Mouse (Mus musculus): ENCODE data around the gene Ccnk. TPM values are rescaled to one million over a fixed set of nuclear protein-coding genes. Genes with fewer than 3 reads are reported as not detected.
A peak's percentile ranks its signal among the peaks of the same experiment; 100 is the strongest.

Gene Ccnk
- total RNA-seq (2014; rRNA removed) (12.1 and 27.6 TPM in 2 replicates), polyA plus RNA-seq (2015; fragmentation: Nextera tagmentation; extraction: Ambion mirVana) (2.1 and 2.2 TPM in 2 replicates)

DNA sequence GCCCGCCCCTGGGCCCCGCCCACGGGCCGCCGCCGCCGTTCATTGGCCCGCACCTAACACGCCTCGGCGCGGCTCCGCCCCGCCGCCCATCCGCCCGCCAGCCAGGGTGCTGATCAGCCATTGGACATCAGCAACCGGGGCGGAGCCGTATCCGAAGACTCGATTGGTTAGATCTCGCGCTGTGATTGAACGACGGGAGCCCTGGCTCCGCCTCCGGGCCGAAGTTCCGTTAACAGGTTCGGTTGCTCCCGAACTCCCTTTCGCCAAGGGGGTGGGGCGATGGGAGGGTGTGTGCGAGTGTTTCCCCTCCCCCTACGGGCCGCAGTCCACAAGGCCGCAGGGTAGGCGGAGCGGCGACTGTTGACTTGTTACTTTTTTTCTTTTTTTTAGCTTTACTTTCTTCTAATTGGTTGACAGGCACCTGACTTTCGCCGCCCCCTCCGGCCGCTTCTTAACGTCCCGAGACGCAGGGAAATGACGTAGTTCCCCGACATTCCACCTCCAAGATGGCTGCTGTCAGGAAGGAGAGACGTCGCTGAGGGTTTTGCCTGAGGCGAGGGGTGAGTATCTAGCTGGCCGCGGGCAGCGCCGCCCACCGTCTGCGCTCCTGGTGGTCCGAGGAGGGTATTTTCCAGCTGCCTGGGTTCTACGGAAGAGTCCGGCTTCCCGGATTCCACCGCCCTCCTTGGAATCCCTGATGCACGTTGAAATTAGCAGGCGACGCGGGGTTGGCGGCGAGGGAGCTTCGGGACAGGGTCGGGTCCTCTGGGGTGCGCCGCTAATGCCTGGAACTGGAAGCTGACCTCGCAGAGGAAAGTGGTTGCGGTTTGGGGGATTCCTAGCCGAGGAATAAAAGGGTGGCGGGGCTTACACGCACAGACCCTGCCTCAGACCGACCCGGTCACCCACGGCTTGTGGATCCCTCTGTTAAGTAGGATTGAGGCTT, at the start of gene Ccnk:
Gene Ccnk (plus strand): TSS at position 259 of the 946 bp plus-strand sequence.
- H3K27ac ChIP-seq (ENCODE audit: low read depth, low read length) = peak within 1 kb of the TSS; percentile 86
- H3K27me3 ChIP-seq (ENCODE audit: insufficient read depth, low read length) = no peaks in the 10 kb centered on the region
- DNase-seq (ENCODE audit: low spot score) (peak; percentile 100), ATAC-seq (ENCODE audit: low FRiP score) (peak; percentile 99)
- peak within 1 kb of the TSS; percentile 93 for H3K9ac ChIP-seq (replicated peaks; ENCODE audit: low read length, poor library complexity, severe bottlenecking)
- peak within 1 kb of the TSS; percentile 99 for H3K4me3 ChIP-seq (ENCODE audit: low read depth, low read length)
- under 1% methylated on average over 72 of the region's 82 CpGs for WGBS
- H3K4me1 ChIP-seq (ENCODE audit: insufficient read depth, low read length) = 0 out of 2 replicates have a peak, but pooled peaks cover 3% of the 10 kb centered on the region
- H3K4me2 ChIP-seq (ENCODE audit: low read depth, low read length, poor library complexity, severe bottlenecking) = peak within 1 kb of the TSS; percentile 86
- peak; percentile 50 for TF ChIP-seq CTCF (IDR thresholded peaks at IDR 0.05)
- H3K36me3 ChIP-seq (ENCODE audit: insufficient read depth, low read length) = 0 out of 2 replicates have a peak, but pooled peaks cover 9% of the 10 kb centered on the region
- no peaks in the 10 kb centered on the region for H3K9me3 ChIP-seq (ENCODE audit: low read length)

DNA sequence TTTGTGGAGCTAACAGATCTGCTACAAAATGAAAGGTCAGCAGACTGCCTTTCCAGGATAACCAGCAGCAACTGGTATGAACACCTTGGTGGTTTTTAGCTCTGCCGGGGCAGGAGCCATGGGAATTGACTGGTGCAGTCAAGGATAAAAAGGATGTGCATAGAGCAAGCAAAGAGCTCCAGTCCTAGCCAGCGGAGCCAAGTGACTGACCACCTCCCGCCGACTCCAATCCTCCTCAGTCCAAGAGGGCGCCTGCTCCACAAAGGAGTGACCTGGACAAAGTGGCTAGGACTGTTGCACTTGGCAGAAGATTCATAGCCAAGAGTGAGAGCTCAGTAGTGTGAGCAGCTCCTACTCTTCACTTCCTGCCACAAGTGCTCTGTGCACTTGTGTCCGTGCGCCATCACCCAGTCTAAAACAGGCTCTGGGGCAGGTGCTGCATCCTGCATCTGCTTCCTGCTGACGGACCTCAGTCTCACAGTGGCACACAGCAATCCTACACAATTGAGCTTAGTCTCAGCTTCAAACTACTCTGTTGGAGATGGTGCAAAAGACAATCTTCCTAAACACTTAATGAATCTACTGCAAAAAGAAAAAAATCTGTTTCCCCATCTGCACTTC, 46.8 kb upstream of the Ccnk start:
- Histone ChIP-seq H3K4me2 (ENCODE audit: low read depth, low read length, poor library complexity, severe bottlenecking) (no peak overlapping the region), H3K36me3 (ENCODE audit: insufficient read depth, low read length) (0 out of 2 replicates have a peak, but pooled peaks cover 5% of the 10 kb centered on the region), H3K27me3 (ENCODE audit: insufficient read depth, low read length) (no peaks in the 10 kb centered on the region), H3K9me3 (ENCODE audit: low read length) (no peaks in the 10 kb centered on the region), H3K9ac (replicated peaks; ENCODE audit: low read length, poor library complexity, severe bottlenecking) (no peak overlapping the region), H3K4me1 (ENCODE audit: insufficient read depth, low read length) (no peaks in the 10 kb centered on the region), H3K4me3 (ENCODE audit: low read depth, low read length) (no peak overlapping the region), H3K27ac (ENCODE audit: low read depth, low read length) (no peak overlapping the region)
- no peak for TF ChIP-seq CTCF (IDR thresholded peaks at IDR 0.05)
- DNase-seq (ENCODE audit: low spot score) (no peak), ATAC-seq (ENCODE audit: low FRiP score) (no peak)
- WGBS = 87% methylated on average over 8 of the region's 8 CpGs

DNA sequence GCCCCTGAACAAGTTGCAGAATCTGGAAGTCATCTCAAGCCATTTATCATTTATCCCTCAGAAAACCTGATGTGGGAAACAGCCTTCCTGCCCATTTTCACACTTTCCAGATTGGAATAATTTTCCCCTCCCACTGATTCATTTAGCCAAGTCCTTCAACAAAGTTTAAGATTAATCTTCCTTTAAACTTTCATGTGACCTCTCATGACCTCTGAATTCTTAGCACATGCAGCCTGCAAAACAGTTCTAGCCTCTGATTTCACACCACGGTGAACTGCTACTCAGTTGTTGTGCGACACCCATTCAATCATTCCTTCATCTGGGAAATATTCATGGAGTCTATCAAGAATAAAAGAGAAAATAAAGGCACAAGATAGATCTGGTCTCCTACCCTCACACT, 46.2 kb upstream of the Ccnk start:
- no peak overlapping the region for H3K4me2 ChIP-seq (ENCODE audit: low read depth, low read length, poor library complexity, severe bottlenecking)
- no peak overlapping the region for H3K9ac ChIP-seq (replicated peaks; ENCODE audit: low read length, poor library complexity, severe bottlenecking)
- H3K27me3 ChIP-seq (ENCODE audit: insufficient read depth, low read length) = no peaks in the 10 kb centered on the region
- H3K9me3 ChIP-seq (ENCODE audit: low read length) = no peaks in the 10 kb centered on the region
- no peak for TF ChIP-seq CTCF (IDR thresholded peaks at IDR 0.05)
- WGBS = 80% methylated on average over 2 of the region's 2 CpGs
- H3K4me3 ChIP-seq (ENCODE audit: low read depth, low read length) = no peak overlapping the region
- H3K4me1 ChIP-seq (ENCODE audit: insufficient read depth, low read length) = no peaks in the 10 kb centered on the region
- no peak overlapping the region for H3K27ac ChIP-seq (ENCODE audit: low read depth, low read length)
- no peak for DNase-seq (ENCODE audit: low spot score)
- no peak for ATAC-seq (ENCODE audit: low FRiP score)
- H3K36me3 ChIP-seq (ENCODE audit: insufficient read depth, low read length) = 0 out of 2 replicates have a peak, but pooled peaks cover 7% of the 10 kb centered on the region

DNA sequence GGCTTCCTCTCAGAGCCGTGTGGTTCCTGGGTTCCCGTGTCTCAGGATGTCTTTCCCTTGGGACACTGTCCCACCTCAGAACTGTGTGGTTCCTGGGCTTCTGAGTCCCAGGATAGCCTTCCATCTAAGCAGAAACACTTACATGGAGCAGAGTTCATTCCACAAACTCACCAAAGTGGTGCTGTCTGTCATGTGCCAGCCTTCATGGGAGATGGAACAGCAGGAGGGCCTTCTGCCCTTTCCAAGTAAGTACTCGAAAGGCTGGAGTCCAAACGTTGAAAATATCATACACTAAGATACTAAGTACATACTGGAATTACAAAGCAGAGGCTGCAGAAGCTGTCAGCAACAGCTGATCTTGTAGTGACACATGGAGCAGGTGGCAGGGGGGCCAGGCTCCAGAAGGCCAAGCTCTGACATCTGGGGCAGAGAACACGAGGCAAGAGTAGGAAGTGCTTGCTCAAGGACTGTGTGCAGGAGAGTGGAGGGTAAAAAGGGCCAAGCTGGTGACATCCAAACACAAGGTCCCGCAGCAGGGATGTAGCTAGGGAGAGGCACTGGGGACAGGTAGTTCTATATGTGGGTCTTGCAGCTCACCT, 43.7 kb upstream of the Ccnk start:
- DNase-seq (ENCODE audit: low spot score) (no peak), ATAC-seq (ENCODE audit: low FRiP score) (no peak)
- no peak for TF ChIP-seq CTCF (IDR thresholded peaks at IDR 0.05)
- no peak overlapping the region for H3K4me2 ChIP-seq (ENCODE audit: low read depth, low read length, poor library complexity, severe bottlenecking)
- 82% methylated on average over 6 of the region's 6 CpGs for WGBS
- 0 out of 2 replicates have a peak, but pooled peaks cover 7% of the 10 kb centered on the region for H3K36me3 ChIP-seq (ENCODE audit: insufficient read depth, low read length)
- no peaks in the 10 kb centered on the region for H3K4me1 ChIP-seq (ENCODE audit: insufficient read depth, low read length)
- H3K9me3 ChIP-seq (ENCODE audit: low read length) = no peaks in the 10 kb centered on the region
- H3K27me3 ChIP-seq (ENCODE audit: insufficient read depth, low read length) = no peaks in the 10 kb centered on the region
- H3K9ac ChIP-seq (replicated peaks; ENCODE audit: low read length, poor library complexity, severe bottlenecking) = no peak overlapping the region
- H3K27ac ChIP-seq (ENCODE audit: low read depth, low read length) = no peak overlapping the region
- H3K4me3 ChIP-seq (ENCODE audit: low read depth, low read length) = no peak overlapping the region

DNA sequence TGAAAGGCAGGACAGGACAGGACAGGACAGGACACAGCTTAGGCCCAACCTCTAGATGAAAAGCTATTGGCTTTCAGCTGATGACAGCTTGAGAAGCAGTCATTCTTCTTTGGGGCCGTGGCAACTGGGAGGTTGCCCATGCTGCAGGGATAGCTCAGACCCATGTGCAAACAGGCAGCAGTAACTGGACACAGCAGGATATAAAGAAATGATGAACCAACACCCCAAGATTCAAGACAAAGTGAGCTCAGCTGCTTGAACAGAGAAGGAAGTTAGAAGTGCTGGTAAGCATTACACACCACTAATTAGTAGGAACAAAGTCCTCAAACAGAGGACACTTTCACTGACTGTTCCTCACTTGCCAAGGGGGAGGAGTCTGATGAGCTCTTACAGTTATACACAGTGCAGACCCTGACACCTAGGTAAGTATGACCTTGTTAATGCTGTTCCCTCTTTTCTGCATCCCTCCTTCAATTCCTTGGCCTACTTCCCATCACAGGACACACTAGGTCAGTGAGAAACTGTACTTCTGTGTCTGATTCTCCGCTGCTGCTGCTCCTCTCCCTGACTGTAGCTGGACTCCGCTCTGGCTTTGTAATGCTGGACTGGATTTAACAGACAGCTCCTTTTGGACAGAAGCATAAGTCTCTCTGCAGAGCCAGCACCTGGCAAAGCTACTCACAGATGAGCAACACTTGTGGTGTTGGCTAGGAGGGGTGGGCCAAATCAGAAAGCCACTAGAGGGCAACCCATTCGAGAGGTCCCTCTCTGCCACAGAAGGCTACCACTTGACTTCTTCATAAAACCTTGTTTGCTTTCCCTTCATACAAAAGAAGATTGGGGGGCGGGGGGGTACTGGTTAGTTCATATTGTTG, 35.5 kb upstream of the Ccnk start:
- Histone ChIP-seq H3K4me1 (ENCODE audit: insufficient read depth, low read length) (no peaks in the 10 kb centered on the region), H3K4me3 (ENCODE audit: low read depth, low read length) (no peak overlapping the region), H3K4me2 (ENCODE audit: low read depth, low read length, poor library complexity, severe bottlenecking) (no peak overlapping the region), H3K27me3 (ENCODE audit: insufficient read depth, low read length) (no peaks in the 10 kb centered on the region), H3K27ac (ENCODE audit: low read depth, low read length) (no peak overlapping the region), H3K36me3 (ENCODE audit: insufficient read depth, low read length) (peaks cover 2% of the 10 kb centered on the region; the same call in 1 of the 2 replicates), H3K9ac (replicated peaks; ENCODE audit: low read length, poor library complexity, severe bottlenecking) (no peak overlapping the region), H3K9me3 (ENCODE audit: low read length) (no peaks in the 10 kb centered on the region)
- no peak; the same call in 1 of the 2 replicates for TF ChIP-seq CTCF (IDR thresholded peaks at IDR 0.05)
- DNase-seq (ENCODE audit: low spot score) = no peak
- no peak for ATAC-seq (ENCODE audit: low FRiP score)
- whole genome bisulfite sequencing = 88% methylated on average over 5 of the region's 5 CpGs

Data from midbrain, postnatal 0 days (tissue).